21 mouse cellular contexts compared by ENCODE assay signal in genomic region chr15:26779129-26779528, GRCm38 (mm10).
DNase-seq lines count a peak whose midpoint lies in the region; ATAC-seq and TF ChIP-seq lines count a peak whose summit lies in the region.
"Had no signal": no experiment of that assay in that cellular context is flagged by ENCODE, and none has a peak within 500 bp of the region (broad histone marks: within the 10 kb centered on the region; RNA-seq: fewer than 3 reads in every experiment).

No protein-coding gene starts in this region.

- no peak for ATAC-seq in liver, embryonic 11.5 days (replicated peaks; ENCODE audit: low FRiP score)
- ATAC-seq: CD4-positive, CD25-positive, alpha-beta regulatory T cell, adult 4 months; forebrain, embryonic 15.5 days had no signal

- H3K4me3 ChIP-seq in heart, embryonic 10.5 days = no peak overlapping the region
- H3K4me3 ChIP-seq in kidney, adult 2 months (ENCODE audit: insufficient read depth, low read depth, low read length) = no peak overlapping the region
- no peak overlapping the region for H3K4me3 ChIP-seq in liver, adult 2 months (ENCODE audit: insufficient read depth, low read depth, low read length)
- no peak overlapping the region for H3K4me3 ChIP-seq in liver, embryonic 11.5 days (ENCODE audit: low read depth, low read length)
- H3K4me3 ChIP-seq: embryonic facial prominence, embryonic 12.5 days; forebrain, embryonic 15.5 days; heart, embryonic 15.5 days; hindbrain, embryonic 15.5 days had no signal

- TF ChIP-seq POLR2A in kidney, adult 2 months (IDR thresholded peaks at IDR 0.05; ENCODE audit: low read depth, low read length) = no peak
- TF ChIP-seq POLR2A in liver, adult 2 months (IDR thresholded peaks at IDR 0.05; ENCODE audit: extremely low read depth, insufficient read depth, low read length) = no peak

- H3K36me3 ChIP-seq in heart, embryonic 10.5 days = no peaks in the 10 kb centered on the region
- no peaks in the 10 kb centered on the region for H3K36me3 ChIP-seq in kidney, adult 2 months (ENCODE audit: control insufficient read depth, insufficient read depth, low read length)
- no peaks in the 10 kb centered on the region for H3K36me3 ChIP-seq in liver, adult 2 months (ENCODE audit: control insufficient read depth, insufficient read depth, low read length)
- no peaks in the 10 kb centered on the region for H3K36me3 ChIP-seq in liver, embryonic 11.5 days (ENCODE audit: control insufficient read depth, insufficient read depth, low read length)
- H3K36me3 ChIP-seq: embryonic facial prominence, embryonic 12.5 days; forebrain, embryonic 15.5 days; G1E; heart, embryonic 15.5 days; hindbrain, embryonic 15.5 days had no signal

- DNase-seq in heart, adult 11 months = peak; percentile 87
- no peak for DNase-seq in heart, embryonic 10.5 days (ENCODE audit: low spot score)
- peak; percentile 37 for DNase-seq in kidney, adult 2 months
- no peak for DNase-seq in kidney, postnatal 10 days
- peak; percentile 10 for DNase-seq in liver, adult 2 months (ENCODE audit: extremely low read depth, low read depth, low spot score)
- no peak for DNase-seq in liver, embryonic 11.5 days (ENCODE audit: low spot score)
- peak; percentile 17 for DNase-seq in lung, postnatal 25 days (ENCODE audit: low spot score)
- DNase-seq in lung, postnatal 4 days = no peak
- DNase-seq: adrenal gland, postnatal 10 days; B cell, adult 2 months; cerebellum, adult 11-12 months; cerebellum, adult 9-10 months; cerebellum, postnatal 25 days; gastrocnemius, postnatal 36 days; heart, postnatal 36 days had no signal

- no peak overlapping the region for H3K4me2 ChIP-seq in liver, embryonic 11.5 days
- H3K4me2 ChIP-seq: embryonic facial prominence, embryonic 12.5 days; forebrain, embryonic 15.5 days; heart, embryonic 15.5 days; hindbrain, embryonic 15.5 days had no signal

- no peaks in the 10 kb centered on the region for H3K9me3 ChIP-seq in heart, embryonic 10.5 days
- no peaks in the 10 kb centered on the region for H3K9me3 ChIP-seq in liver, embryonic 11.5 days (ENCODE audit: control insufficient read depth, low read length)
- H3K9me3 ChIP-seq: embryonic facial prominence, embryonic 12.5 days; forebrain, embryonic 15.5 days; G1E; heart, embryonic 15.5 days; hindbrain, embryonic 15.5 days had no signal

- no peak overlapping the region for H3K9ac ChIP-seq in liver, adult 2 months (ENCODE audit: low read depth, low read length)
- no peak overlapping the region for H3K9ac ChIP-seq in liver, embryonic 11.5 days (ENCODE audit: low read depth, low read length)
- H3K9ac ChIP-seq: embryonic facial prominence, embryonic 12.5 days; forebrain, embryonic 15.5 days; heart, embryonic 15.5 days; hindbrain, embryonic 15.5 days had no signal

- no peak for TF ChIP-seq CTCF in kidney, adult 2 months (conservative IDR thresholded peaks at IDR 0.05; ENCODE audit: insufficient read depth, insufficient read length, low read depth, low read length)
- no peak for TF ChIP-seq CTCF in liver, adult 2 months (IDR thresholded peaks at IDR 0.05; ENCODE audit: low read depth, low read length)

- no peaks in the 10 kb centered on the region for H3K27me3 ChIP-seq in heart, embryonic 10.5 days (ENCODE audit: insufficient read depth, poor library complexity, severe bottlenecking)
- H3K27me3 ChIP-seq in kidney, adult 2 months (replicated peaks; ENCODE audit: control insufficient read depth, insufficient read depth, low read length) = no peaks in the 10 kb centered on the region
- no peaks in the 10 kb centered on the region for H3K27me3 ChIP-seq in liver, adult 2 months (ENCODE audit: control insufficient read depth, insufficient read depth, low read length)
- H3K27me3 ChIP-seq in liver, embryonic 11.5 days (replicated peaks; ENCODE audit: control insufficient read depth, insufficient read depth, low read length) = no peaks in the 10 kb centered on the region
- H3K27me3 ChIP-seq: embryonic facial prominence, embryonic 12.5 days; forebrain, embryonic 15.5 days; heart, embryonic 15.5 days; hindbrain, embryonic 15.5 days had no signal

- peaks cover 5% of the 10 kb centered on the region; the same call in 1 of the 2 replicates for H3K4me1 ChIP-seq in heart, embryonic 10.5 days
- no peaks in the 10 kb centered on the region for H3K4me1 ChIP-seq in kidney, adult 2 months (ENCODE audit: control insufficient read depth, insufficient read depth, low read length)
- no peaks in the 10 kb centered on the region for H3K4me1 ChIP-seq in liver, adult 2 months (ENCODE audit: control insufficient read depth, insufficient read depth, low read length)
- no peaks in the 10 kb centered on the region for H3K4me1 ChIP-seq in liver, embryonic 11.5 days (replicated peaks; ENCODE audit: control insufficient read depth, insufficient read depth, low read length)
- H3K4me1 ChIP-seq: embryonic facial prominence, embryonic 12.5 days; forebrain, embryonic 15.5 days; heart, embryonic 15.5 days; hindbrain, embryonic 15.5 days had no signal

- no peak overlapping the region for H3K27ac ChIP-seq in heart, embryonic 10.5 days
- peak overlapping the region; percentile 45; the same call in 1 of the 2 replicates for H3K27ac ChIP-seq in kidney, adult 2 months (ENCODE audit: insufficient read depth, low read depth, low read length)
- H3K27ac ChIP-seq in liver, adult 2 months (replicated peaks; ENCODE audit: insufficient read depth, low read depth, low read length) = no peak overlapping the region
- H3K27ac ChIP-seq in liver, embryonic 11.5 days (ENCODE audit: low read depth, low read length) = no peak overlapping the region
- H3K27ac ChIP-seq: embryonic facial prominence, embryonic 12.5 days; forebrain, embryonic 15.5 days; heart, embryonic 15.5 days; hindbrain, embryonic 15.5 days had no signal

- 33% methylated on average over 4 of the region's 4 CpGs for WGBS in heart, embryonic 10.5 days
- 53% methylated on average over 4 of the region's 4 CpGs for WGBS in kidney, adult 2 months
- 56% methylated on average over 4 of the region's 4 CpGs for WGBS in liver, adult 2 months
- WGBS in liver, embryonic 11.5 days = 68% methylated on average over 4 of the region's 4 CpGs

- H3K79me2 ChIP-seq in liver, adult 2 months (ENCODE audit: control insufficient read depth, insufficient read depth, low read length) = no peaks in the 10 kb centered on the region

Comparison
In these comparisons a context has a peak if more than half of its experiments do, and no peak if none do; other contexts are left out.
1. DNase-seq: peak in heart, adult 11 months (single experiment), kidney, adult 2 months (single experiment), liver, adult 2 months (single experiment) and lung, postnatal 25 days (single experiment); none in heart, embryonic 10.5 days (single experiment), kidney, postnatal 10 days (single experiment), liver, embryonic 11.5 days (single experiment) and lung, postnatal 4 days (0 of 2).